Mouse (Mus musculus) hindbrain, embryonic 11.5 days (tissue): ENCODE measurements around the gene Zcchc14. TPM values are rescaled to one million over a fixed set of nuclear protein-coding genes. Genes with fewer than 3 reads are reported as not detected.
A peak's percentile ranks its signal among the peaks of the same experiment; 100 is the strongest.
"Not testable (repeated sequence)": the region's sequence is repeated elsewhere in the genome, so short reads cannot be mapped to it uniquely, and the experiment has no call there.

ENCODE experiments used
- ATAC-seq: fragments of 200-750 bp; cut with Nextera tagmentation; 2 replicates; pipeline ENCODE4 v1.8.0; 2017; ENCODE audit warnings: mild to moderate bottlenecking, moderate TSS enrichment, moderate library complexity; ENCODE audit not compliant: low FRiP score
- DNase-seq: peaks from one replicate; pipeline ENCODE4 v3.0.0-alpha.2; 2015; ENCODE audit warnings: low spot score
- H3K27ac ChIP-seq: fragments of 300-500 bp; sonication (generic); 2 replicates; pipeline ENCODE4 v1.5.1; 2014; ENCODE audit warnings: mild to moderate bottlenecking, low read depth, low read length
- H3K27me3 ChIP-seq: fragments of 300-500 bp; sonication (generic); 2 replicates; pipeline ENCODE4 v1.6.1; 2014; ENCODE audit warnings: mild to moderate bottlenecking, low read length, moderate library complexity, mixed read lengths; ENCODE audit not compliant: control insufficient read depth, insufficient read depth
- H3K36me3 ChIP-seq: fragments of 300-500 bp; sonication (generic); 2 replicates; pipeline ENCODE4 v1.6.1; 2014; ENCODE audit warnings: mild to moderate bottlenecking, low read length, moderate library complexity, mixed read lengths; ENCODE audit not compliant: control insufficient read depth, insufficient read depth
- H3K4me1 ChIP-seq: fragments of 300-500 bp; sonication (generic); replicated peaks from 2 replicates; pipeline ENCODE4 v1.6.1; 2014; ENCODE audit warnings: low read length, mixed read lengths; ENCODE audit not compliant: control insufficient read depth, insufficient read depth
- H3K4me2 ChIP-seq: fragments of 300-500 bp; sonication (generic); replicated peaks from 2 replicates; pipeline ENCODE4 v1.6.1; 2014; ENCODE audit warnings: mild to moderate bottlenecking, low read depth, low read length
- H3K4me3 ChIP-seq: fragments of 300-500 bp; sonication (generic); 2 replicates; pipeline ENCODE4 v1.5.1; 2014; ENCODE audit warnings: low read depth, low read length
- H3K9ac ChIP-seq: fragments of 300-500 bp; sonication (generic); 2 replicates; pipeline ENCODE4 v1.6.1; 2014; ENCODE audit warnings: low read depth, low read length
- H3K9me3 ChIP-seq: fragments of 300-500 bp; sonication (generic); 2 replicates; pipeline ENCODE4 v1.6.1; 2016; ENCODE audit warnings: low read length; ENCODE audit not compliant: control insufficient read depth
- WGBS: fragments of 180-500 bp; shearing (Covaris S2); extraction: QIAGEN DNeasy Blood & Tissue Kit; methylation state at CpG from one replicate; pipeline ENCODE4 v1.1.7; 2014; 5-methylcytosine and 5-hydroxymethylcytosine counted together
- polyA plus RNA-seq: library from polyadenylated mRNA; unstranded; fragments of >200 nt; fragmentation: Nextera tagmentation; extraction: Ambion mirVana; gene quantifications from 2 replicates; pipeline ENCODE4 v1.2.1, GENCODE M21; 2014

The Zcchc14 gene
- polyA plus RNA-seq, 1 experiment from 2014 or later, result 30.4 TPM

DNA sequence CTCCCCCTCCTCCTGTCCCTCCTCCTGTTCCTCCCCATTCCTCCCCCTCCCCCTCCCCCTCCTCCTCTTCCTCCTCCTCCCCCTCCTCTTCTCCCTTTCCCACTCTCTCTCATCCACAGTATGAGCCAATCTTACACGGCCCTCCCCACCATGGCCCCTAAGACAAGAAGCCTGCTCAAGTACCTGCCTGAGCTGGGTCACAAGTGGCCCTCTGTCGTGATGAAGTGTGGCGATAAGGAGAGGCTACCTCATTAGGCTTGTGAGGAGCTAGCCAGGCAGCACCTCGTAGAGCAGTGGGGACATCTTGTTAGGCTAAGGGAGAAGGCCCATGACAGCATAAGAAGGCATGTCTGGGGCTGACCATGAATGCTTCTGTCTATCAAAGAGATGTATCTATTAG lies 20.5 kb upstream of the Zcchc14 start:
- ATAC-seq, result no peak
- Histone ChIP-seq H3K36me3 (no peaks in the 10 kb centered on the region), H3K27ac (no peak overlapping the region), H3K4me3 (no peak overlapping the region), H3K27me3 (no peaks in the 10 kb centered on the region), H3K4me1 (no peaks in the 10 kb centered on the region), H3K4me2 (no peak overlapping the region), H3K9me3 (no peaks in the 10 kb centered on the region), H3K9ac (no peak overlapping the region)
- no peak for DNase-seq
- 72% methylated on average over 3 of the region's 4 CpGs for WGBS

DNA sequence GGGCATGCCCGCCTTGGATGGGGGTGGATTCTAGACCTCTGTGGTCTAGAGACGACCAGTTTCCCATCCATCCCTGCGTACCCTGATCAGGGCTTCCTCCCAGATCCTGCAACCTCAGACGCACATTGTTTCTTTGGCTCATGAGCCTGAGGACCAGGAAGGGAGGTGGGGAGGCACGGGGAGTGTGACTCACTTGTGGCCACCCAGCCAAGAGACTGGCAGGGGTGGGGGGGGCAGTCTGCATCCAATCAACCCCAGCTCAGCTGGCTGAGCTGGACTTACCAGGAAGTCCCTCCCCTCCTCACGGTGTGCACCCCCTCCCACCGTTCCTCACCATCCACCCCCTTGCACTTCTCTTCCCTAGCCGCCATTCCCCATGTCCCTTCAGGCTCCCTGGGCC lies 16.5 kb upstream of the Zcchc14 start:
- H3K9ac ChIP-seq, result peak overlapping the region; percentile 0; the same call in 1 of the 2 replicates
- ATAC-seq, result no peak
- 0 out of 2 replicates have a peak, but pooled peaks cover 3% of the 10 kb centered on the region for H3K4me1 ChIP-seq
- H3K27ac ChIP-seq, result no peak overlapping the region
- H3K4me3 ChIP-seq, result no peak overlapping the region
- no peak for DNase-seq
- WGBS, result 22% methylated on average over 8 of the region's 8 CpGs
- no peak overlapping the region for H3K4me2 ChIP-seq
- H3K9me3 ChIP-seq, result no peaks in the 10 kb centered on the region
- no peaks in the 10 kb centered on the region for H3K36me3 ChIP-seq
- no peaks in the 10 kb centered on the region for H3K27me3 ChIP-seq

DNA sequence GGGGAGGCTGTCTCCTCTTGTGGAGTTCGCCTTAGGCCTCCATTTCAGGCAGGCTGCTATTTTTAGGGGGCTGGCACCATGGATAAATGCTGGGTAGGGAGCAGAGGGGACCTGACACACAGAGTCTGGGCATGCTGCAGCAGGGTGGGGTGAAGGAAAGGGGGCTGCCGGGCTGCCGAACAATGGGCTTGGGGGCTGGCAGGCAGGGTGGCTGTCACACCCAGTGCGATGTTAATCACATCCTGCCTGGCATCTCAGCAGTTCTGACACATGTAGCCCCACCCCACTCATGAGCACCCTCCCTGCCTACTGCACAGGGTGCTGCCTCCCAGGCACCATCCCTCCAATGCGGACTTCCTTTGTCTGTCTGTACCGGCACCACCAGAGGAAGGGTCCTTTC lies 15.9 kb upstream of the Zcchc14 start:
- Histone ChIP-seq H3K27ac (no peak overlapping the region), H3K36me3 (no peaks in the 10 kb centered on the region), H3K27me3 (no peaks in the 10 kb centered on the region), H3K9me3 (no peaks in the 10 kb centered on the region), H3K9ac (peak overlapping the region; percentile 0; the same call in 1 of the 2 replicates), H3K4me2 (no peak overlapping the region), H3K4me1 (0 out of 2 replicates have a peak, but pooled peaks cover 3% of the 10 kb centered on the region), H3K4me3 (no peak overlapping the region)
- no peak for ATAC-seq
- WGBS, result 53% methylated on average over 6 of the region's 6 CpGs
- no peak for DNase-seq

DNA sequence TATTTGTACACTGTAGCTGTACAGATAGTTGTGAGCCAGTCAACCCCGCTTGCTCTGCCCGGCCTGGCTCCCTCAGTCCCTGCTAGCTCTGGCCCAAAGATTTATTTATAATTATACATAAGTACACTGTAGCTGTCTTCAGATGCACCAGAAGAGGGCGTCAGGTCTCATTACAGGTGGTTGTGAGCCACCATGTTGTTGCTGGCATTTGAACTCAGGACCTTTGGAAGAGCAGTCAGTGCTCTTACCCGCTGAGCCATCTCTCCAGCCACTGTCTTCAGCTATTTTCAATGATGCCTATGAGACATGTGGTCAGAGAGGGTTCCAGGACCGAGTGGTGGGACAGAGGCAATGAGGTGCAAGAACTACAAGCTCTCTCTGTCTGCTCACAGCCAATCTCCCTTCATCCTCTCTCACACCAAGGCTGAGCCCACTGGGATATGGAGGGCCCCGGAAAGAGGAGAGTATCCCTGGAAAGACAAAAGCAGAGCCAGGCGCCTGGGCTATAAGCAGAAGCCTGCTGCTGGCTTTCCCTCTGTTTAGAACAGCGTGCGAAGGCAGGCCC lies 15.3 kb upstream of the Zcchc14 start:
- H3K4me1 ChIP-seq, H3K27ac ChIP-seq, DNase-seq, H3K4me3 ChIP-seq, H3K36me3 ChIP-seq, ATAC-seq, H3K9me3 ChIP-seq, H3K27me3 ChIP-seq, H3K4me2 ChIP-seq, H3K9ac ChIP-seq: not testable (repeated sequence)
- 72% methylated on average over 9 of the region's 9 CpGs for WGBS

DNA sequence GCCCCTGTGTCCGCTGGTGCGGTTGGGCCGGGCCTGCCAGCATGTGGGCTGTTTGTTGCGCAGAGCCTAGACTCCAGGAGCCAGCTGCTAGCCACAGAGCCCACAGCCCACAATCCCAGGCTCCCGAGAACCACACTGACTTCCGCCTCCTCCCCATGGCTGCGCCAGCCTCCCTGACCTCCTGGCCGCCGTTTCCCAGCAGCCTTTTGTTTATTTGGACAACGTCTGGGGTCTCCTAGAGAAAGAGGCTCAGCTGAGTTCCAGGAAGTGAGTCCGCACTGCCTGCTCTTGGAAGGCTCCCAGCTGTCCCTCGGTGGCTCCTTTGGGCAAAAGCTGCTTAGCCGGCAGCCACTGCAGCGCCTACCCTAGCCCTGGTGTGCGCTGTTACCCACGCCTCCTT lies 12.6 kb upstream of the Zcchc14 start:
- ATAC-seq, result peak; percentile 57
- no peak overlapping the region for H3K4me3 ChIP-seq
- no peaks in the 10 kb centered on the region for H3K36me3 ChIP-seq
- H3K4me2 ChIP-seq, result peak overlapping the region; percentile 14; the same call in 1 of the 2 replicates
- 0 out of 2 replicates have a peak, but pooled peaks cover 3% of the 10 kb centered on the region for H3K4me1 ChIP-seq
- peak overlapping the region; percentile 53 for H3K9ac ChIP-seq
- DNase-seq, result peak; percentile 73
- peak overlapping the region; percentile 67 for H3K27ac ChIP-seq
- H3K27me3 ChIP-seq, result no peaks in the 10 kb centered on the region
- no peaks in the 10 kb centered on the region for H3K9me3 ChIP-seq
- 4% methylated on average over 16 of the region's 16 CpGs for WGBS

DNA sequence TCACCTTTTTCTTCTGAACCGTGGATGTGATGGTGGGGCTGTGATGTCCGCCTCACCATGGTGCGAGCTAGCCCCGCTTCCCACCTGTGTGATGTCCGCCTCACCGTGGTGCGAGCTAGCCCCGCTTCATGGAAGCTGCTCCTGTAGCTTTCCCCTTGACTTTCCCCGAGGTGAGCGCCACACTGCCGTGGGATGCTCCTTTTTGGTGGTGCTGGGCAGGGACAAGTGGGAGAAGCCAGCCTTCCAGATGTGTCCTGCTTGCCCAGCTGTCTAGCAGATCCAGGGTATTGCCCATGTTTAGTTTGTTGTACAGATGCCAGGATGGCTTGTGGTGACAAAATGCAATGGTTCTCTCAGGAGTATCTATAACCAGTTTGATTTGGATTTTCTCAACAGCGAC lies 10.4 kb upstream of the Zcchc14 start:
- Histone ChIP-seq H3K4me1 (0 out of 2 replicates have a peak, but pooled peaks cover 3% of the 10 kb centered on the region), H3K4me2 (no peak overlapping the region), H3K27ac (no peak overlapping the region), H3K9ac (no peak overlapping the region), H3K36me3 (no peaks in the 10 kb centered on the region), H3K9me3 (no peaks in the 10 kb centered on the region), H3K27me3 (no peaks in the 10 kb centered on the region), H3K4me3 (no peak overlapping the region)
- WGBS, result 96% methylated on average over 12 of the region's 12 CpGs
- ATAC-seq (no peak), DNase-seq (no peak)

DNA sequence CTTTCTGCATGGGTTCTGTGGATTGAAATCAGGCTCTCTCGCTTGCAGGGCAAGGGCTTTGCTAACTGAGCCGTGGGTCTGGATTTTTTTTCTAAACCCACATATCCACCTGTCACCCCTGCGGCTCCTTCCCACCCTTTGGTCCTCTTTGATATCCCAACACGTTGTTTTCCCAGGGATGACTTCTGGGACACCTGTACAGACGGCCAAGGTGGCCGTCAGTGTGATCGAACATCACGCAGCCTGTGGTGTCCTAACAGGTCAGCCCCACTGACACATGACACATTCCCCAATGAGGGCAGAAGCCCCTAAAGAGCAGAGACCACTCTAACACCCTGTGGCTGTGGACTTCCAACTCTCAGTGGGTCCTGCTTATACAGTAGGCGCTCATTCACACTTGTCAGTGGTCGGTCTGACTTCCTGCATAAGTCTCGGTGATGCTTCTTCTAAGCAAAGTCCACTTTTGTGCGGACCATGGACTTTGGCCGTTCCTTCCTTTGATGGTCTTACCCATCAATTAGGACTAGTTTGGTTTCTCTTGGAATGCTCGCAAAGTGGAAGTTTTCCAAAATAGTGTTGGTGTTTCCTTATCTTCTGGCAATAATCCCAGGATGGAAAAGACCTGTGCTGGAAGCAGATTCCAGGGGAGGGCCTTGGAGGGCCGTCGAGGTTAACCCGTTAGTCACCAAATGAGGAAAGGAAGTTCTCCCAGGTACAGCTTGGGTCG lies 9.1 kb upstream of the Zcchc14 start:
- no peak overlapping the region for H3K27ac ChIP-seq
- no peaks in the 10 kb centered on the region for H3K9me3 ChIP-seq
- H3K4me3 ChIP-seq, result no peak overlapping the region
- H3K36me3 ChIP-seq, result no peaks in the 10 kb centered on the region
- whole genome bisulfite sequencing, result 85% methylated on average over 18 of the region's 18 CpGs
- H3K4me2 ChIP-seq, result no peak overlapping the region
- no peaks in the 10 kb centered on the region for H3K27me3 ChIP-seq
- no peak overlapping the region for H3K9ac ChIP-seq
- ATAC-seq (no peak), DNase-seq (no peak)
- H3K4me1 ChIP-seq, result 0 out of 2 replicates have a peak, but pooled peaks cover 3% of the 10 kb centered on the region

DNA sequence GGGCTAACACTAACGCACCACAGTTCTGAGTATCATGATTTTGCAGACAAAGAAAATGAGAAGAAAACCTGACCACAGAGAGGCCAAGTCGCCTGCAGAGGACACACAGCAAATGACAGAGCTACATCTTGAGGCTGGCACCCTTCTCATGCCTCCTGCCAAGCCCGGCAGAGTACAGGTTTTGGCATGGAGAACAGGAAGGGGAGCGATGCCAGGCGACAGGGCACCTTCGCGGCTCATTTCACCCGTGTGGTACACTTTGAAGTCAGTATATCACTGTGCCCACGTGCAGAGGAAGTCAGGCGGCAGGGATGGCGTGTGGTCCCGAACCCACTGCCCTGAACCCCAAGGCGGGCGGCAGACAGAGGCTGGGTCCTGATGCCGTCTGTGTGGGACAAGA lies 7.9 kb upstream of the Zcchc14 start:
- Histone ChIP-seq H3K27ac (no peak overlapping the region), H3K27me3 (no peaks in the 10 kb centered on the region), H3K4me2 (no peak overlapping the region), H3K4me1 (0 out of 2 replicates have a peak, but pooled peaks cover 3% of the 10 kb centered on the region), H3K4me3 (no peak overlapping the region), H3K9me3 (no peaks in the 10 kb centered on the region), H3K9ac (no peak overlapping the region), H3K36me3 (no peaks in the 10 kb centered on the region)
- WGBS, result 87% methylated on average over 15 of the region's 15 CpGs
- DNase-seq (no peak), ATAC-seq (no peak)

DNA sequence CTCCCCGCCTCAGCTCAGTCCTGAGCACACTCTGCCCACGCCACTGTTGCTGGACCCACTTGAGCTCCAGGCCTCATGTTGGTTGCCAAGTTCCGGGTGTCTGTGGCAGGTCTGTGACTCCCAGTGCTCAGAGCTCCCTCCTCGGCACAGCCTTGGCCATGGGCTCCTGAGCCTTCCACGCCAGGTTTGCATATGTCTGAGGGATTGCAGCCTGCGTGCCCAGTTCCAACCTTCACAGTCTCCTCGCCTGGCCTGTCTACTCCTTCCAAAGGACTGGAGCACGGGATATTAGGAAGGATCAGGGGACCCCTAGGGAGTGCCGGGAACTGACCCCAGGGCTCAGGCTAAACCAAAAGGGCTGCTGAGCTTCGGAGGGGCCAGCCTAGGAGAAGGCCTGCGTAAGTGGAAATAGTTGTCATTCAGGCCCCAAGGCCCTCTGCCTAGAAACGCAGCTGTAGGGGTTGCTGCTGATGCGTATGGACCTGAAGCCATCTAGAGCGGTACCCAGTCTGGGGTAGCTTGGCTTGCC lies 2.3 kb upstream of the Zcchc14 start:
- ATAC-seq, result no peak
- no peaks in the 10 kb centered on the region for H3K27me3 ChIP-seq
- H3K4me1 ChIP-seq, result peaks cover 17% of the 10 kb centered on the region
- H3K4me3 ChIP-seq, result no peak overlapping the region
- no peaks in the 10 kb centered on the region for H3K36me3 ChIP-seq
- H3K9me3 ChIP-seq, result no peaks in the 10 kb centered on the region
- no peak overlapping the region for H3K27ac ChIP-seq
- no peak for DNase-seq
- no peak overlapping the region for H3K9ac ChIP-seq
- H3K4me2 ChIP-seq, result no peak overlapping the region
- WGBS, result 76% methylated on average over 13 of the region's 14 CpGs
